Mouse (Mus musculus) neutrophil, adult 5-6 weeks (primary cell): ENCODE measurements around the gene Myo6. TPM values are rescaled to one million over a fixed set of nuclear protein-coding genes. Genes with fewer than 3 reads are reported as not detected.

Experiments
- ATAC-seq: fragments of 151-379, 151-347 bp; 2 replicates; pipeline ENCODE4 v1.8.0; 2017; ENCODE audit warnings: mild to moderate bottlenecking, moderate TSS enrichment; ENCODE audit not compliant: insufficient number of reproducible peaks, poor library complexity, low FRiP score, severe bottlenecking; ENCODE audit errors: extremely low read depth
- total RNA-seq: library from RNA; stranded (forward); fragments of 200-1000 nt; gene quantifications from 2 replicates; pipeline ENCODE4 v1.2.3, GENCODE M21; 2017

The Myo6 gene
- total RNA-seq, 1 experiment from 2014 or later = 7.4 TPM

DNA sequence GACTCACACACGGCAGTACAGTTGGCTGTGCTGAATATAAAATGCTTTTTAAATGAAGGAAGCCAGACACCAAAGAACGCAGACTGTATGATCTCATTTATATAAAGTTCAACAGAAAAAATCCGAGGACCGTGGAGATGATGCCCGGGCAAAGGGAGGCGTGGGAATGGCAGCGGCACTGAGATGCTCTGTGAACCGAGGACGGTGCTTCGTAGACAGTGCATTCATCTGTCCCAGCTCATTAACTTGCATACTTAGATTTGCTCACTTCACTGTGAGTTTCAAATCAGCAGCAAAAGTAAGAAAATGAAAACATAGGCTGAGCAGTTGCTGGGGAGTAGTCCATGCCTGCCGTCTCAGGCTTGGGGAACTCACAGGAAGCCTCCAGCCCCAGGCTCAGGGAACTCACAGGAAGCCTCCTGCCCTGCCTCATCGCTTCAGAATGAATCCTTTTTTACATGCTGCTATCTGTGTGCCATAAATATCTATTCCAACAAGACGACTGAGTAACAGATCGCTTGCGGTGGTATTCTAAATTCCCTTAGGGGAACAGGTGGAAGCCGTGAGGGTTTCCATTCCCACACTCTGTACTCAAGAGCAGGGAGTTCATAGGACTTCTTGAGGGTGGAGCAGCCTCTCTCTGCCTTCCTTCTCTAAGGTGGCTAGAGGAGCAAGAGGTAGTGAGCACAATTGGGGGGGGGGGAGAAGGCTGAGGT is 52.1 kb downstream of the Myo6 start:
- ATAC-seq = no peak

DNA sequence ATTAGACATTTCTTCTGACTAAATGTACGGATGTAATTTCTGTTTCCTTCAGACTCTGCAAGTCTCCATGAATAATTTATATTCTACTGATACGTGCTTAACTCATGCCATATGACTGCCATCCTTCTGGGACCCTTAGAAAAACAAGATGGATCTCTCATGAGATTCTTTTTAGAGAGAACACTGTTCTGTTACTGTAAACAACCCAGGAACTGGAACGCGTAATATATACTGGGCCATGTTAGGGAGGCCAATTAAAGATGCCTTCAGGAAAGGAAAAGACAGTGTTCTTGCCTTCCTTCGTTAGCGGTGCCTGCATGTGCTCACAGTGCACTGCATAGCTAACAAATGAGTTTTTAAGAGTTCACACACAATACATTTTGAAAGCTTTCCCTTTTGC is 53.9 kb downstream of the Myo6 start:
- no peak for ATAC-seq

- ATAC-seq = no peak
Observed at GRCm38 (mm10) chr9:80223989-80224635, 59.3 kb downstream of the Myo6 start.

DNA sequence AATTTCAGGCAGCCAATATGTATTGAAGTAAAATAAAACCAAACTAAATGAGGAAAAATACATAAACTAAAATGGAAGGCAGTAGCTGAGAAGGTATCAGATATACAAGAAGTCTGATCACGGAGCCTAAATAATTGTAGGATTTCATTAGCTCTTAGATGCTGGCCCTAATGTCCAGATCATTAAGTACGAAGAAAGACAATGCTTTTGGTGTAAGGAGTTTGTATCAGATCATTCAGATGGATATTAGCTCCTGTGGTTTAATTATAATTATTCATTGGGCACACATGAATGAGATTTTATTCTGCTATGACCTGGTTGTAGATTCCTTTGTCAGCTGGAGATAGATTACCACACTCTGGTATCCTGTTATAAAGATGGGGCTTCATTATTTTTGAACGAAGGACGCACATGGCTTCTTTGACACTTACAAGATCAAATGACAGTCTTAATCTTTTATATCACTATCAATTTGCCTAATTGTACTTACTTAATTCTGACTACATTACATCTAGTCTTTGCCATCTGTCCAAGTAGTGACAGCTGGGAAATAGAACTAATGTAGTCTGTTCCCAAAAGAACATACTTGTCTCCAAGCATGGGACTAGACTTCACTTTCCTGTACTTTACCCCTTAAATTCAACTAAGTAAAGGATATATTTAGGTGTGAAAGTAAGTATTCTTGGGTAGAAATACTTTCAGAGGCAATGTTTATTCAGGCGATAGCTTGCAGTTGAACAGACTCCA is 61.9 kb downstream of the Myo6 start:
- ATAC-seq = no peak

GRCm38 (mm10) chr9:80233831-80234455 is 69.1 kb downstream of the Myo6 start:
- ATAC-seq = no peak

- no peak for ATAC-seq
Observed at GRCm38 (mm10) chr9:80237184-80237799, 72.5 kb downstream of the Myo6 start.

GRCm38 (mm10) chr9:80241719-80242118 is 76.9 kb downstream of the Myo6 start:
- ATAC-seq = no peak

DNA sequence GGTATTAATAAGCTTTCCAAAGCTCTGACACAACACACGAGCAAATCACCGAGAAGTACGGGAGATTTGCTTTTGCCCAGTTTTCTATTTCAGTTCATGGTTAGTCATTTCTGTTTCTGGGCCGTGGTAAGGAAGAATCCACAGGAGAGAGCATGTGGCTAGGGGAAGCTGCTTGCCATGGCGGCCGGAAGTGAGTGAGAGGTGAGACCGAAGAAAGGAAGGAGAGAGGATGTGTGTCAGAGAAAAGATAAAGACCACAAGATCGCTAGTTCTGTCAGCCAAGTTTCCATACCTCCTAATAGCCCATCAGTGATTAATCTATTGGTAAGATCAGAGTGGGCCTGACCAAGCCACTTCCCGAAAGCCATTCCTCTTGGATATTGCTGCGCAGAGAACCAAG is 87.3 kb downstream of the Myo6 start:
- no peak for ATAC-seq

GRCm38 (mm10) chr9:80253241-80253640 is 88.4 kb downstream of the Myo6 start:
- ATAC-seq = no peak

GRCm38 (mm10) chr9:80256561-80256960 is 91.7 kb downstream of the Myo6 start:
- no peak for ATAC-seq

DNA sequence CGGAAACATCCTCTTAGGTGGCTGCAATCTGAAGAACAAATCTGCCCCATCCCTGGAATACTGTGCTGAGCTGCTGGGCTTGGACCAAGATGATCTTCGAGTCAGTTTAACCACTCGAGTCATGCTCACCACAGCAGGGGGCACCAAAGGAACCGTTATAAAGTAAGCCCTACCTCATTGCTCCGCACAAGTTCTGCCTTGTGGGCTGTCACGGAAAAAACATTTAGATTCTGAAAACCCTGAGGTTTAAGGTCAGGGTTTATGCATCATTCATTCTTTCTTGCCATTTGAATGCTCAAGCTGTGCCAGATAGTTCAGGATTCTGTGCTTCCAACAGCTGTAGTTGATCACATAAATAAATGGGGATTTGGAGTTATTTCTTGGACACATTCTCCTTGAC is 93.6 kb downstream of the Myo6 start:
- no peak for ATAC-seq

- no peak for ATAC-seq
Observed at GRCm38 (mm10) chr9:80260905-80261304, 96.1 kb downstream of the Myo6 start.

DNA sequence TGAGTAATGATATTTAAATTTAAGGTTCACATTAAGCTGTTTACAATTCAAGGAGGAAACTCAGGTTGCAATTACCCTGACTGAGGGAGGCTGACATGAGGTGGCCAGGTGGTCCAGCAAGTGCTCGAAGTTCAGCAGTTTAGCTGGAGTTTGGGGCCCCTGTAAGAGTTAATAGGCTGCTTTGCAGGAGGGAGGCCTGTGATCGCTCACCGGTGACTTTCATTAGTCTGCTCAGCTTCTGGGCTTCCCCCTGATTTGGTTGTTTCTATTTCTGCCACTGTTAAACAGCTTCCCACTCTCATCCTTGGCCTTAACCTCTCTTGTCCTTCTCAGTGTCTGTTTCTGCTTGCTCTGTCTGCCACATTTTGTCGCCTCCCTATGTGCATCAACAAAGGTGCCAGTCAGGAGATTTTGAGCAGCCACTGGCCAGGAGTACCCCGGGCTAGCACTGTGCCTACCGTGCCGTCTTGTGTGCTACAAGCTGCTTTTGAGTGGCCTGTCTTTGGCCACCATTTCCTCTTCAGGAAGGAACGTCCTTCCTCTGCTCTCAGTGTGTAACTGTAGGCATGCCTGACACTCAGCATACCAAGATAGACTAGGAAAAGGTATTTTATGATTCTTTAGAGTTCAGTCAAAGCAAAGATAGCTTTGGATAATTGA is 97.7 kb downstream of the Myo6 start:
- no peak for ATAC-seq

DNA sequence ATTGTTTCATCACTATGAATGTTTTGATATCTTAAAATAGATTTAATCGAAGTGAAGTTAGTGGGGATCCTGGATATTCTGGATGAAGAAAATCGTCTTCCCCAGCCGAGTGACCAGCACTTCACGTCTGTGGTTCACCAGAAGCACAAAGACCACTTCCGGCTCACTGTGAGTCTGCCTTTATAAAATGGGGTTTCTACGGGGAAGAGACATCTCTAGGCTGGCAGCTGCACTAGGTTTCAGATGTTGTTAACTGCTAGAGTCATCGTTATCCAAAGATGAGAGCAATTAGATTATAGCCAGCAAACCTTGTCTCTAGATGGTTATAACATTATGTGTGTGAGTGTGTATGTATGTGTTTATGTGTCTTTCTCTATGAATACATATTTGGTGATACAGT is 101.3 kb downstream of the Myo6 start:
- ATAC-seq = no peak

DNA sequence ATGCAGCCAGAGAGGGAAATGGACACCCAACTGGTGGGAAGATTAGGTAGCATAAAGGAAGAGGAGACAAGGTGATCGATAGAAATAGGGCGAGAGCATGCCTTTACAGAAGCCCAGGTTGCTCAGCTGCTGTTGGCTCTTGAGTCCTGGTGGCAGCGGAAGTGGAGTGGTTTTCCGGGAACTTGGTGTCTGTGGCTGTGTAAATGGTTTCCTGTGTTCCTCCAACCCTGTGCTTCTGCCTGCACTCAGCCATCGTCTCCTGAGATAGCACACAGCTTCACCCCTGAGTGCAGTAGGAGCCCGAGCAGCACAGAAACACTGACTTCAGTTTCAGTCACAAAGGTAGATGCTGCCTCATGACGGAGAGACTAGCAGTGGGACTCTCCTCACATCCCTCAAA is 101.7 kb downstream of the Myo6 start:
- ATAC-seq = peak; percentile 47; the same call in 1 of the 2 replicates

- no peak for ATAC-seq
Observed at GRCm38 (mm10) chr9:80269596-80269995, 104.8 kb downstream of the Myo6 start.

DNA sequence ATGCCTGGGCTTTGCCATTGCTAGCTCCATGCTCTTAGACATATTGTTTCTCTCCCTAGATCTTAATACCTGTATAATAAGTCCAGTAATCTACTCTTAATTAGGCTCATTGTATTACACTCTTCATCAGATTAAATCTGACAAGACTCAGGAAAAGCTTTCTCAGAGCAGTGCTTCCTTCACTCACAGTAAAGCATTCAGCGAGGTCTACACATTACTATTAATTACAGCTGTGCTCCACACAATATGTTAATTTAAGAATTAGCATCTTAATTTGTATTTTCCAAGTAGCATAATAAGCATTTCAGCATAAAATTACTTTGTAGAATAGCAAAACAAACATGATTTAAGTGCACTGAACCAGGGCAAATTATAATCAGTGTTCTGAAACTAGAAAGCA is 108.1 kb downstream of the Myo6 start:
- no peak for ATAC-seq

DNA sequence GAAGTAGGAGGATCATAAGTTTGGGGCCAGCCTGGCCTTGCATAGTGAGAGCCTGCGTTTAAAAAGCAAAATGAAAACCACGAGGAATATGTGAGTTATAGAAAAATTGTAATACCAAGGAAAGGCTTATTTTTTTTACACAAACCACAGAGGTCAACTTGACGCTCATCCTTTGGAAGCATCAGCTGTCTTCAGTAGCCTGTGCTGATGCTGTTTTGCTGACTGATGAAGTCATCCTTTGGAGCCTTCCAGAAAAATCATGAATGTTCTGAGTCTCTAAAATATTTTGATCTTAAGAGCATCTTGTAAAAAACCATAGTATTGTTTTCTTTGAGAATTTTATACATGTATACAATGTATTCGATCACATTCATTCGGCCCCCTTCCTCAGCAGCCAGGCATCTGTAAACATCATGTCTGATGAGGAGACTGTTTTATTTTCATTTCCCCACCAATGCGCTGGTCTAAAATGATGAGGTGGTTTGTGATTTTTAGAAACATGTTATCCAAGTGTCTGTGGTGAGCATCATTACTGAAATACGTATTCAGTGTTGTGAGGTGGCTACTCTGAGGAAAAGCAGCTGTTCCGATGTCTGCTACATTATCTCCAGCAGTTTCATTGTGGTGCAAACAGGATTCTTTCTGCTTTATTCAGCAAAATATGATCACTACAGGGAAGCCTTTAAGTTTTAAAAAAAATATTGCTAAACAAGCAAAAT is 110.4 kb downstream of the Myo6 start:
- no peak for ATAC-seq
